Mouse (Mus musculus): ENCODE results near the gene Arid1a. TPM values are rescaled to one million over a fixed set of nuclear protein-coding genes. Genes with fewer than 3 reads are reported as not detected.

Gene Arid1a
- total RNA-seq, 2 experiments from 2014 or later, result 33.2 to 125 TPM

DNA sequence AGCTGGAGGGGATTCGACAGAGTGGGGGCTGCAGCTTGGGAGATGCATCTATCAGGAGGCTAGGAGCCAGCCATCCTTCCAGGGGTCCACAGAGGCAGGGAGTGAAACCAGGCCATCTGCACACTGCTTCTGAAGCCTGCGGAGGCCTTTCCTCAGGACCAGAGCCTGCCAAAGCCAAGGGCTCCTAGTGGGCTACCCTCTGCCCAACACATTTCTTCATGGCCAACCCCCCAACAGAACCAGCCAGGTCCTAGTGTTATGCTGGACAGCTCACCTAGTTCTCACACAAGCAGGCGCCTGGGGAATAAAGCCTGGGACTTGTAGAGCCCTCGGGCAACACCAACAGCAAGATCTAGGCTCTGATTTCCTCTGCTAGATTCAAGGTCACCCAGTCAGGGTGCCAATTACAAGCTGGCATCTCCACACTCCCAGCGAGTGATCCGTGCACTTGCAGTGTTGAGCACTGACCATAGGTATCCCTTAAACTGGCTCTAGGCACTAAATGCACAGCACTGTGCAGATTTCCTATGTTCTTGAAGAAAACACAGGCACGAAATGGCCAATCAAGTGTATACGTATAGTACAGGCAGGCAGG is 126.1 kb downstream of the Arid1a start:
- no peak for ATAC-seq (replicated peaks; ENCODE audit: poor library complexity, severe bottlenecking)

DNA sequence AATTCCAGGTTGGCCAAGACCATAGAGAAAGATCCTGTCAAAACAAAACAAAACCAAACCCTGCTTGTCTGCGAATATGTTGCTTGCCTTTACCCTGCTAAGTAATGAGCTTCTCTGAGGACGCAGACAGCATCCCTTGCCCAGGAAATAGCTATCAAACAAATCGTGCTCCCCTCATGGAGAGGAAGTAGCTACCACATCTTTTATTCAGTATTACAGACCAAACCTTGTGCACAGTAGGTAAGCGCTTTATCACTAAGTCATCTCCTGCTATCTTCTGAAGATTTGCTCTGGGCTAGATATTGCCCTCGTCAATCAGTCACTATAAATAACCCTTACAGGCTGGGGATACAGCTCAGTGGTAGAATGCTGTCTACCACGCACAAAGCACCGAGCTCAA is 127.4 kb downstream of the Arid1a start:
- ATAC-seq (replicated peaks; ENCODE audit: poor library complexity, severe bottlenecking), result no peak

Other genes with a start within 250 kb of the Arid1a start
- 0.32 TPM in 1 of 2 replicates, not detected in the other for gene Kdf1, start 237.8 kb downstream of the Arid1a start, total RNA-seq (2014; fragmentation: Nextera tagmentation)
- gene Kdf1, start 237.8 kb downstream of the Arid1a start, total RNA-seq (2017), result not detected in 2 replicates
- 246 and 253 TPM in 2 replicates for gene Nudc, start 210.8 kb downstream of the Arid1a start, total RNA-seq (2014; fragmentation: Nextera tagmentation)
- 262 and 283 TPM in 2 replicates for gene Nudc, start 210.8 kb downstream of the Arid1a start, total RNA-seq (2017)
- 4.0 and 6.4 TPM in 2 replicates for gene Nr0b2, start 203.4 kb downstream of the Arid1a start, total RNA-seq (2014; fragmentation: Nextera tagmentation)
- gene Nr0b2, start 203.4 kb downstream of the Arid1a start, total RNA-seq (2017), result 1.4 and 2.0 TPM in 2 replicates
- gene Gpatch3, start 182.0 kb downstream of the Arid1a start, total RNA-seq (2014; fragmentation: Nextera tagmentation), result 4.2 and 17.8 TPM in 2 replicates
- 18.3 and 23.7 TPM in 2 replicates for gene Gpatch3, start 182.0 kb downstream of the Arid1a start, total RNA-seq (2017)
- 11.5 and 16.2 TPM in 2 replicates for gene Gpn2, start 172.4 kb downstream of the Arid1a start, total RNA-seq (2014; fragmentation: Nextera tagmentation)
- gene Gpn2, start 172.4 kb downstream of the Arid1a start, total RNA-seq (2017), result 21.3 and 27.2 TPM in 2 replicates
- gene Sfn, start 154.6 kb downstream of the Arid1a start, total RNA-seq (2014; fragmentation: Nextera tagmentation), result 2.8 and 3.1 TPM in 2 replicates
- gene Sfn, start 154.6 kb downstream of the Arid1a start, total RNA-seq (2017), result 3.6 and 4.3 TPM in 2 replicates
- 12.9 and 22.4 TPM in 2 replicates for gene Zdhhc18, start 106.6 kb downstream of the Arid1a start, total RNA-seq (2014; fragmentation: Nextera tagmentation)
- gene Zdhhc18, start 106.6 kb downstream of the Arid1a start, total RNA-seq (2017), result 10.7 and 12.5 TPM in 2 replicates
- gene Pigv, start 84.1 kb downstream of the Arid1a start, total RNA-seq (2014; fragmentation: Nextera tagmentation), result 8.7 and 11.5 TPM in 2 replicates
- 6.6 and 8.1 TPM in 2 replicates for gene Pigv, start 84.1 kb downstream of the Arid1a start, total RNA-seq (2017)
- 172 and 174 TPM in 2 replicates for gene Rps6ka1, start 131.0 kb upstream of the Arid1a start, total RNA-seq (2014; fragmentation: Nextera tagmentation)
- gene Rps6ka1, start 131.0 kb upstream of the Arid1a start, total RNA-seq (2017), result 148 and 151 TPM in 2 replicates
- gene Hmgn2, start 211.9 kb upstream of the Arid1a start, total RNA-seq (2014; fragmentation: Nextera tagmentation), result 1,589 and 1,765 TPM in 2 replicates
- 943 and 964 TPM in 2 replicates for gene Hmgn2, start 211.9 kb upstream of the Arid1a start, total RNA-seq (2017)
- 45.3 and 57.1 TPM in 2 replicates for gene Dhdds, start 244.1 kb upstream of the Arid1a start, total RNA-seq (2014; fragmentation: Nextera tagmentation)
- gene Dhdds, start 244.1 kb upstream of the Arid1a start, total RNA-seq (2017), result 22.8 and 24.8 TPM in 2 replicates

Measured in granulocyte monocyte progenitor cell, adult 5-6 weeks (primary cell).